Mouse (Mus musculus) heart, adult 18-20 months (tissue): ENCODE measurements around the gene Mindy4b-ps. TPM values are rescaled to one million over a fixed set of nuclear protein-coding genes. Genes with fewer than 3 reads are reported as not detected.
"Not testable (repeated sequence)": the region's sequence is repeated elsewhere in the genome, so short reads cannot be mapped to it uniquely, and the experiment has no call there.

Experiments
- DNase-seq, 2 experiments: peaks; one replicate each; pipeline ENCODE4 v3.0.0; 2021 to 2022; ENCODE audit warnings: mixed read lengths in 1 of 2
- long read RNA-seq, 2 experiments: library from polyadenylated mRNA; stranded (forward); transcript quantifications; one replicate each; pipeline ENCODE4 v2.0.0; 2021
- total RNA-seq, 2 experiments: library from RNA; stranded (reverse); gene quantifications; 2 replicates each; pipeline ENCODE4 v1.2.3; 2021

Gene Mindy4b-ps
- under 1 TPM; 0.23 to 0.40 TPM for total RNA-seq
- long read RNA-seq, experiment 1: 0 reads
- long read RNA-seq, experiment 2: 0 reads

GRCm38 (mm10) chr3:58822211-58822610, at the start of gene Mindy4b-ps:
Gene Mindy4b-ps, minus strand, starts transcription at chr3:58822311.
- no peak for DNase-seq

- not testable (repeated sequence) for DNase-seq
These were observed 49.8 kb upstream of the Mindy4b-ps start for GRCm38 (mm10) chr3:58871882-58872281.

- peak in 1 of 2 experiments; percentile 3 for DNase-seq
These were observed 43.6 kb upstream of the Mindy4b-ps start for GRCm38 (mm10) chr3:58865690-58866089.

- DNase-seq: no peak
These were observed 40.9 kb upstream of the Mindy4b-ps start for GRCm38 (mm10) chr3:58862976-58863375.

GRCm38 (mm10) chr3:58843415-58843814, 21.3 kb upstream of the Mindy4b-ps start:
- no peak for DNase-seq

- DNase-seq: no peak
These were observed 11.5 kb upstream of the Mindy4b-ps start for GRCm38 (mm10) chr3:58833442-58834160.

GRCm38 (mm10) chr3:58832888-58833287, 10.8 kb upstream of the Mindy4b-ps start:
- DNase-seq: no peak

- DNase-seq: no peak
These were observed 9.5 kb upstream of the Mindy4b-ps start for GRCm38 (mm10) chr3:58831586-58831985.

- DNase-seq: no peak
These were observed 7.8 kb upstream of the Mindy4b-ps start for GRCm38 (mm10) chr3:58829926-58830325.

GRCm38 (mm10) chr3:58828366-58829153, 6.4 kb upstream of the Mindy4b-ps start:
- DNase-seq: no peak

- no peak for DNase-seq
These were observed 4.2 kb upstream of the Mindy4b-ps start for GRCm38 (mm10) chr3:58826266-58826665.

GRCm38 (mm10) chr3:58817337-58817736, 4.8 kb downstream of the Mindy4b-ps start:
- DNase-seq: peak; percentile 26 to 29

- DNase-seq: peak; percentile 62 to 71
These were observed 7.9 kb downstream of the Mindy4b-ps start for GRCm38 (mm10) chr3:58814191-58814590.

GRCm38 (mm10) chr3:58810353-58810752, 11.8 kb downstream of the Mindy4b-ps start:
- no peak for DNase-seq

GRCm38 (mm10) chr3:58809111-58809915, 12.8 kb downstream of the Mindy4b-ps start:
- DNase-seq: no peak

GRCm38 (mm10) chr3:58808636-58809035, 13.5 kb downstream of the Mindy4b-ps start:
- no peak for DNase-seq

GRCm38 (mm10) chr3:58804745-58805144, 17.4 kb downstream of the Mindy4b-ps start:
- peak; percentile 65 to 83 for DNase-seq

GRCm38 (mm10) chr3:58798676-58799075, 23.4 kb downstream of the Mindy4b-ps start:
- DNase-seq: no peak

- DNase-seq: no peak
These were observed 23.9 kb downstream of the Mindy4b-ps start for GRCm38 (mm10) chr3:58798245-58798644.

GRCm38 (mm10) chr3:58789473-58789872, 32.6 kb downstream of the Mindy4b-ps start:
- no peak for DNase-seq

GRCm38 (mm10) chr3:58789033-58789432, 33.1 kb downstream of the Mindy4b-ps start:
- no peak for DNase-seq

- DNase-seq: no peak
These were observed 35.6 kb downstream of the Mindy4b-ps start for GRCm38 (mm10) chr3:58786470-58786869.
